Mouse (Mus musculus) Muller cell, postnatal 12 days (primary cell): ENCODE results near the gene Olfr1467.

Experiments
- DNase-seq: peaks from one replicate; pipeline ENCODE4 v3.0.0-alpha.2; 2015; ENCODE audit errors: inconsistent ontology term

The Olfr1467 gene

DNA sequence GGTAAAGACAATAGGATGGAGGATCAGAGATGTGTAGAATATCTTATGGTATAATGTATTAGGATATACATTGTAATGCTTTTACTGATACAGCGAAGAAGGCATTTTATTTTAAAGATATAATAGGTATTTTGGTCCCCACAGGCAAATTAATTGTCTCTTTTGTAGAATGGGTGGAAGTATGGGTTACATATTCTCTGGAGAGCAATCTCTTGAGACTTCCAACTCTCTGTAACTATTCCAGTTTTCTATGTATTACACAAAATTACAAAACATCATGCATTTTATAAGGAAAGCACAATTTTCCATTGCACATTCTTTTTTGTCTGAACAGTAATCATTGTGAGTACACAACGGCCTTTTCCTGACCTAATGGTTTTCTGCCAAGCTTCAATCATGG, at the start of gene Olfr1467:
Olfr1467 (plus strand) TSS at position 301 of the 400 bp plus-strand sequence.
- DNase-seq = no peak

DNA sequence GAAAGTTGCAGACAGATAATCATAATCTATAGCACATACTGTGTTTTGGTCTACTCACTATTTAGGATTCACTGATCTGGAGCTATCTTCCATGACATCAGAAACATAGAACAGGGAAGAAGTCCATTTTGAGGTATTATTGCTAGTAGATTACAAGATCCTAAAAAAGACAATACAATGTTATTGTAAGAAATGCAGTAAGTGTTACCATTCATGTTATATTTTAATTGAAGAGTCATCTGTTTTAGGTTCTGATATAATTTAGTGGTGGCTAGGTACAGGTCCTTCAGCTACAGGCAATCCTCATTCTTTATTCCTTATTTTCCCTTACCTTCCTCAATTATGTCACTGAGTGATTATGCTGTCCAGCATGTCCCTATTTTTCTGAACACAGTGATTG, 46.6 kb upstream of the Olfr1467 start, which contains the start of gene Olfr1465:
Olfr1465 (minus strand) TSS at position 101 of the 400 bp plus-strand sequence.
- no peak for DNase-seq

DNA sequence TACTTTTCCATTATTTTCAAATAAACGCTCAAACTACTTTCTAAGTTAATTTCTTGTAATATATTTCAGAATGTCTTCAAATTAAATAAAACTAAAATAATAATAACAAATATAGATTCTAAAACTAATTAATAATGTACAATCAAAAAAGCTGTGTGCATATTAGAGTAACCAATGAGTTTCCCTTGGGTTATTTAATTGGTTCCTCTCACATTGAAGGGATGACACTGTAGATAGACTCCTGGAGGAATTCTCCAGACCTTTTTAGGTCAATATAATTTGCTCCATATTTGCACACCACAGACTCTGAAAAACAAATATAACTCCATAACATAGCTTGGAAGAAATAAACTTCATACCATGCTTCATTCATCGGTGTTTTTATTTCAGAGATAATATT, 23.5 kb upstream of the Olfr1467 start, which contains the start of gene Olfr1466:
Olfr1466 (plus strand) TSS at position 301 of the 400 bp plus-strand sequence.
- no peak for DNase-seq

DNA sequence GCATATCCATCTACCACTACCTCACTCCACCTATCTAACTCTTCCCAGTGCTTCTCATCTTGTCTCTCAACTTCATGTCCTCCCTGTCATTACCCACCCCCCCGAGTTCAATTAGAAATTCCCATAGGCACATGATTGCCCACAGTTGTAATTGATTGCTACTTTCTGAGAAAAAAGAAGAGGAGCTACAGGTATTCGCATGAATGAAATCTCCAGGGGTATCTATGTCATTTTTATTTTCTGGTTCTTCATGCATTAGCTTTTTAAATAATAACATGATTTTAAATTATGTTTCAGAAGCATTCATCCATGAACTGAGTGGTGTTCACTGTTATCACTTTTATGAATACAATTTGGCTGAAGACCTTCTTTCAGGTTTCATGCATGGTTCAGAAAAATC, 45.5 kb downstream of the Olfr1467 start, which contains the start of gene Olfr1469:
Olfr1469 (plus strand) TSS at position 301 of the 400 bp plus-strand sequence.
- DNase-seq = no peak
